Mouse (Mus musculus) forebrain, embryonic 16.5 days (tissue): ENCODE measurements around the gene Hmg20b. TPM values are rescaled to one million over a fixed set of nuclear protein-coding genes. Genes with fewer than 3 reads are reported as not detected.

ENCODE experiments used
- ATAC-seq: fragments of 200-750 bp; cut with Nextera tagmentation; 2 replicates; pipeline ENCODE4 v1.8.0; 2017; ENCODE audit warnings: mild to moderate bottlenecking, moderate library complexity
- H3K27ac ChIP-seq: fragments of 300-500 bp; sonication (generic); 2 replicates; pipeline ENCODE4 v1.5.1; 2014; ENCODE audit warnings: low read length, control low read depth
- H3K27me3 ChIP-seq: fragments of 300-500 bp; sonication (generic); replicated peaks from 2 replicates; pipeline ENCODE4 v1.6.1; 2014; ENCODE audit warnings: low read length; ENCODE audit not compliant: control insufficient read depth, insufficient read depth
- H3K36me3 ChIP-seq: fragments of 300-500 bp; sonication (generic); 2 replicates; pipeline ENCODE4 v1.6.1; 2014; ENCODE audit not compliant: control insufficient read depth, insufficient read depth
- H3K4me1 ChIP-seq: fragments of 300-500 bp; sonication (generic); replicated peaks from 2 replicates; pipeline ENCODE4 v1.6.1; 2014; ENCODE audit warnings: low read length; ENCODE audit not compliant: control insufficient read depth, insufficient read depth
- H3K4me2 ChIP-seq: fragments of 300-500 bp; sonication (generic); 2 replicates; pipeline ENCODE4 v1.6.1; 2014; ENCODE audit warnings: mild to moderate bottlenecking, low read length, control low read depth
- H3K4me3 ChIP-seq: fragments of 300-500 bp; sonication (generic); replicated peaks from 2 replicates; pipeline ENCODE4 v1.5.1; 2014; ENCODE audit warnings: mild to moderate bottlenecking, low read length, control low read depth
- H3K9ac ChIP-seq: fragments of 300-500 bp; sonication (generic); replicated peaks from 2 replicates; pipeline ENCODE4 v1.6.1; 2014; ENCODE audit warnings: low read depth, low read length, control low read depth
- H3K9me3 ChIP-seq: fragments of 300-500 bp; sonication (generic); 2 replicates; pipeline ENCODE4 v1.6.1; 2016; ENCODE audit warnings: low read length; ENCODE audit not compliant: control insufficient read depth
- WGBS: fragments of 180-500 bp; shearing (Covaris S2); extraction: QIAGEN DNeasy Blood & Tissue Kit; methylation state at CpG from one replicate; pipeline ENCODE4 v1.1.7; 2014; 5-methylcytosine and 5-hydroxymethylcytosine counted together
- polyA plus RNA-seq: library from polyadenylated mRNA; unstranded; fragments of >200 nt; fragmentation: Nextera tagmentation; extraction: Ambion mirVana; gene quantifications from 2 replicates; pipeline ENCODE4 v1.2.1, GENCODE M21; 2015

Gene Hmg20b
- polyA plus RNA-seq, 1 experiment from 2014 or later = 33.4 TPM

- Histone ChIP-seq H3K4me3 (no peak overlapping the region), H3K36me3 (peaks cover 17% of the 10 kb centered on the region), H3K4me1 (peaks cover 11% of the 10 kb centered on the region), H3K4me2 (no peak overlapping the region), H3K27me3 (no peaks in the 10 kb centered on the region), H3K27ac (no peak overlapping the region), H3K9me3 (no peaks in the 10 kb centered on the region), H3K9ac (no peak overlapping the region)
- 91% methylated on average over 13 of the region's 13 CpGs for WGBS
- no peak for ATAC-seq
Measured at GRCm38 (mm10) chr10:81390678-81390965, 40.3 kb upstream of the Hmg20b start.

- Histone ChIP-seq H3K4me1 (peaks cover 17% of the 10 kb centered on the region), H3K4me2 (no peak overlapping the region), H3K4me3 (no peak overlapping the region), H3K9ac (no peak overlapping the region), H3K27ac (no peak overlapping the region), H3K36me3 (peaks cover 17% of the 10 kb centered on the region), H3K9me3 (no peaks in the 10 kb centered on the region), H3K27me3 (no peaks in the 10 kb centered on the region)
- peak; percentile 65 for ATAC-seq
- 63% methylated on average over 23 of the region's 23 CpGs for WGBS
Measured at GRCm38 (mm10) chr10:81389801-81390677, 39.8 kb upstream of the Hmg20b start.

- 52% methylated on average over 3 of the region's 3 CpGs for WGBS
- ATAC-seq = no peak
- no peaks in the 10 kb centered on the region for H3K9me3 ChIP-seq
- H3K9ac ChIP-seq = no peak overlapping the region
- H3K36me3 ChIP-seq = peaks cover 17% of the 10 kb centered on the region
- no peak overlapping the region for H3K4me3 ChIP-seq
- H3K27me3 ChIP-seq = no peaks in the 10 kb centered on the region
- no peak overlapping the region for H3K4me2 ChIP-seq
- H3K4me1 ChIP-seq = peaks cover 20% of the 10 kb centered on the region
- no peak overlapping the region for H3K27ac ChIP-seq
Measured at GRCm38 (mm10) chr10:81389373-81389772, 39.1 kb upstream of the Hmg20b start.

- ATAC-seq = no peak
- 88% methylated on average over 5 of the region's 5 CpGs for WGBS
- Histone ChIP-seq H3K4me2 (no peak within 1 kb of the TSS), H3K27me3 (no peaks in the 10 kb centered on the region), H3K36me3 (peaks cover 17% of the 10 kb centered on the region), H3K4me1 (peaks cover 17% of the 10 kb centered on the region), H3K9me3 (no peaks in the 10 kb centered on the region), H3K4me3 (no peak within 1 kb of the TSS), H3K9ac (no peak within 1 kb of the TSS), H3K27ac (no peak within 1 kb of the TSS)
Measured at GRCm38 (mm10) chr10:81388505-81389055, 38.3 kb upstream of the Hmg20b start, which contains the start of gene Gm48552. Gene Gm48552, plus strand, starts transcription at chr10:81389005.

- H3K27me3 ChIP-seq = no peaks in the 10 kb centered on the region
- H3K27ac ChIP-seq = no peak overlapping the region
- no peak overlapping the region for H3K4me3 ChIP-seq
- no peak for ATAC-seq
- H3K36me3 ChIP-seq = peaks cover 17% of the 10 kb centered on the region
- peaks cover 12% of the 10 kb centered on the region for H3K4me1 ChIP-seq
- 95% methylated on average over 20 of the region's 20 CpGs for WGBS
- H3K4me2 ChIP-seq = no peak overlapping the region
- no peak overlapping the region for H3K9ac ChIP-seq
- H3K9me3 ChIP-seq = no peaks in the 10 kb centered on the region
Measured at GRCm38 (mm10) chr10:81387716-81388115, 37.4 kb upstream of the Hmg20b start.

GRCm38 (mm10) chr10:81385603-81386306 lies 35.5 kb upstream of the Hmg20b start:
- no peaks in the 10 kb centered on the region for H3K27me3 ChIP-seq
- no peak for ATAC-seq
- no peaks in the 10 kb centered on the region for H3K9me3 ChIP-seq
- H3K4me3 ChIP-seq = no peak overlapping the region
- H3K4me1 ChIP-seq = peaks cover 12% of the 10 kb centered on the region
- no peak overlapping the region for H3K27ac ChIP-seq
- H3K9ac ChIP-seq = no peak overlapping the region
- H3K4me2 ChIP-seq = peak overlapping the region; percentile 88
- peaks cover 17% of the 10 kb centered on the region for H3K36me3 ChIP-seq
- 89% methylated on average over 22 of the region's 22 CpGs for WGBS

- Histone ChIP-seq H3K4me3 (peak overlapping the region; percentile 92), H3K4me1 (peaks cover 12% of the 10 kb centered on the region), H3K9me3 (no peaks in the 10 kb centered on the region), H3K4me2 (peak overlapping the region; percentile 88), H3K36me3 (peaks cover 17% of the 10 kb centered on the region), H3K27me3 (no peaks in the 10 kb centered on the region), H3K27ac (peak overlapping the region; percentile 87), H3K9ac (peak overlapping the region; percentile 74)
- under 1% methylated on average over 19 of the region's 19 CpGs for WGBS
- ATAC-seq = peak; percentile 10
Measured at GRCm38 (mm10) chr10:81384605-81384982, 34.3 kb upstream of the Hmg20b start.

GRCm38 (mm10) chr10:81383802-81384604 lies 33.7 kb upstream of the Hmg20b start, which contains the start of the genes Dohh and Gm48551:
Gene Dohh, plus strand, starts transcription at chr10:81384428.
Gene Gm48551, plus strand, starts transcription at chr10:81384466.
- Histone ChIP-seq H3K4me3 (peak within 1 kb of the TSS; percentile 92), H3K4me2 (peak within 1 kb of the TSS; percentile 88), H3K9me3 (no peaks in the 10 kb centered on the region), H3K36me3 (peaks cover 17% of the 10 kb centered on the region), H3K27ac (peak within 1 kb of the TSS; percentile 87), H3K9ac (peak within 1 kb of the TSS; percentile 74), H3K4me1 (peaks cover 13% of the 10 kb centered on the region), H3K27me3 (no peaks in the 10 kb centered on the region)
- 5% methylated on average over 50 of the region's 54 CpGs for WGBS
- peak; percentile 96 for ATAC-seq
